Mouse (Mus musculus): Measurements from ENCODE around the gene Pgap2. TPM values are rescaled to one million over a fixed set of nuclear protein-coding genes. Genes with fewer than 3 reads are reported as not detected.

Pgap2 gene
- polyA plus RNA-seq, 1 experiment from 2014 or later: 56.3 TPM

GRCm38 (mm10) chr7:102267601-102268394, 57.8 kb downstream of the Pgap2 start, which contains the start of gene Stim1:
Gene Stim1 (plus strand): TSS chr7:102267806.
- no peaks in the 10 kb centered on the region for H3K9me3 ChIP-seq
- peak within 1 kb of the TSS; percentile 85 for H3K4me3 ChIP-seq
- H3K9ac ChIP-seq: peak within 1 kb of the TSS; percentile 88
- ATAC-seq (ENCODE audit: extremely low read depth, insufficient number of reproducible peaks, low FRiP score, low TSS enrichment): peak; percentile 88
- peaks cover 28% of the 10 kb centered on the region for H3K27me3 ChIP-seq (replicated peaks)
- no peaks in the 10 kb centered on the region for H3K36me3 ChIP-seq
- peak within 1 kb of the TSS; percentile 50 for H3K27ac ChIP-seq (replicated peaks)
- peak within 1 kb of the TSS; percentile 88 for H3K4me2 ChIP-seq
- peaks cover 30% of the 10 kb centered on the region for H3K4me1 ChIP-seq
- under 1% methylated on average over 51 of the region's 73 CpGs for WGBS

DNA sequence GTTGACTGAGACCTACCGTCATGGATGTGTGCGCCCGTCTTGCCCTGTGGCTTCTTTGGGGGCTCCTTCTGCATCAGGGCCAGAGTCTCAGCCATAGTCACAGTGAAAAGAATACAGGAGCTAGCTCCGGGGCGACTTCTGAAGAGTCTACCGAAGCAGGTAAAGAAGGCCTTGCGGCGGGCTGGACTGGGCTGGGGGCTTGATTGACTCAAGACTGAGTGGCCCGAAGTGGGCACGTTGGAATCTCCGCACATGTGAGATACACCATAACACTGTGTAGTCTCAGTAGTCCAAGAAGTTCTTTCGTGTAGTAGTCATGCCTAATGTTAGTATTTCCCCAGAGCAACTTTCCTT, 58.4 kb downstream of the Pgap2 start:
- Histone ChIP-seq H3K4me2 (peak overlapping the region; percentile 88), H3K9me3 (no peaks in the 10 kb centered on the region), H3K4me1 (peaks cover 33% of the 10 kb centered on the region), H3K27me3 (replicated peaks) (peaks cover 28% of the 10 kb centered on the region), H3K4me3 (peak overlapping the region; percentile 85), H3K27ac (replicated peaks) (no peak overlapping the region), H3K36me3 (no peaks in the 10 kb centered on the region), H3K9ac (peak overlapping the region; percentile 88)
- ATAC-seq (ENCODE audit: extremely low read depth, insufficient number of reproducible peaks, low FRiP score, low TSS enrichment): no peak
- WGBS: 9% methylated on average over 12 of the region's 12 CpGs

DNA sequence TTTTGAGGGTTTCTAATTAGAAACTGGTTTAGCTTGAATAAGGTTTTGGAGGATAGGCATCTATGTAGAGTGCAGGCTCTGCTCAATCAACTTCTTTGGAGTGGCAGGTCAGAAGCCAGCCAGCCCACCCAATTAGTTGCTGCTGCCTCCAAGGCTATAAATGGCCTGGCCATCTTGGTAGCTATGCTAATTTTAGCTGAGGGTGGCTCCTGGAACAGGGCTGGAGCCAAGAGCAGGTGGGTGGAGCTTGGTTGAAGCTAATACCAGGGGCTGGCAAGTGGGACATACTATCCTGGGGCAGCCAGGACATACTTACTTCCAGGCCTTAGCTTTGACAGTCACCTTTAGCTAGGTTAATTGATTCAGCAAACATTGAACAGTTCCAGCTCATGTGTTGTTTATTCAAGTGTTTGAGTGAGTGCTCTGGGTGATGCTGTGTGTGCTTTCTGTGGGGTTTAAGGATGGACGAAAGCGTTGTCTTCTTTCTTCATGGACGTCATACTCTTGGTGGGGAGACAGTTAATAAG, 62.5 kb downstream of the Pgap2 start:
- 84% methylated on average over 3 of the region's 3 CpGs for WGBS
- H3K36me3 ChIP-seq: no peaks in the 10 kb centered on the region
- no peaks in the 10 kb centered on the region for H3K9me3 ChIP-seq
- H3K27ac ChIP-seq (replicated peaks): peak overlapping the region; percentile 39; the same call in 1 of the 2 replicates
- no peak overlapping the region for H3K4me2 ChIP-seq
- peaks cover 28% of the 10 kb centered on the region for H3K4me1 ChIP-seq
- peaks cover 35% of the 10 kb centered on the region for H3K27me3 ChIP-seq (replicated peaks)
- no peak overlapping the region for H3K4me3 ChIP-seq
- peak; percentile 10; the same call in 1 of the 2 replicates for ATAC-seq (ENCODE audit: extremely low read depth, insufficient number of reproducible peaks, low FRiP score, low TSS enrichment)
- H3K9ac ChIP-seq: no peak overlapping the region

DNA sequence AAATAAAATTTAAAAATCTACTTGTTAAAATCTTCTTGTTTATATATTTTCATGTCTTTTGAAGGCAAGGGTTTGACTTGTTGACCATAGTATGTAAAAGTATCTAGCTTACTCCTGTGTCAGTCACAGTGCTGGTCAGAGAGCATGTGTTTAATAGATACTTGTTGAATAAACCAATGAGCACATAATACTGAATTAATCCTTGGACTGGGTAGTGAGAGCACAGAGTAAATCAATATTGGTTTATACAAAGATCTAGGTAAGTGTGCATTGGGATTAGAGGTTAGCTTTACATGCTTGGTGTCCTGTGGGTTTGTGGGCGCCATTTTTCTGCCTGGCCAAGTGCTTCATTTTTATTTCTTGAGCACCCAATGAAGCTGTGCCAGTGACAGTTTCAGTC, 71.4 kb downstream of the Pgap2 start:
- H3K4me2 ChIP-seq: no peak overlapping the region
- peaks cover 84% of the 10 kb centered on the region for H3K27me3 ChIP-seq (replicated peaks)
- H3K9me3 ChIP-seq: no peaks in the 10 kb centered on the region
- no peaks in the 10 kb centered on the region for H3K36me3 ChIP-seq
- H3K4me1 ChIP-seq: peaks cover 7% of the 10 kb centered on the region
- no peak overlapping the region for H3K9ac ChIP-seq
- ATAC-seq (ENCODE audit: extremely low read depth, insufficient number of reproducible peaks, low FRiP score, low TSS enrichment): no peak
- H3K27ac ChIP-seq (replicated peaks): no peak overlapping the region
- H3K4me3 ChIP-seq: no peak overlapping the region
- WGBS: 95% methylated on average over 1 of the region's 1 CpGs

GRCm38 (mm10) chr7:102282261-102282660, 72.3 kb downstream of the Pgap2 start:
- Histone ChIP-seq H3K9ac (no peak overlapping the region), H3K4me3 (no peak overlapping the region), H3K27ac (replicated peaks) (no peak overlapping the region), H3K4me2 (no peak overlapping the region), H3K27me3 (replicated peaks) (peaks cover 84% of the 10 kb centered on the region), H3K9me3 (no peaks in the 10 kb centered on the region), H3K4me1 (peaks cover 7% of the 10 kb centered on the region), H3K36me3 (no peaks in the 10 kb centered on the region)
- no peak for ATAC-seq (ENCODE audit: extremely low read depth, insufficient number of reproducible peaks, low FRiP score, low TSS enrichment)
- 24% methylated on average over 5 of the region's 5 CpGs for WGBS

Other genes starting within 250 kb of the Pgap2 start
- gene Il18bp, start 191.5 kb upstream of the Pgap2 start, polyA plus RNA-seq (2015; fragmentation: Nextera tagmentation; extraction: Ambion mirVana): 1.5 and 1.9 TPM in 2 replicates
- gene Rnf121, start 144.7 kb upstream of the Pgap2 start, polyA plus RNA-seq (2015; fragmentation: Nextera tagmentation; extraction: Ambion mirVana): 17.0 and 17.2 TPM in 2 replicates
- gene Xndc1, start 144.7 kb upstream of the Pgap2 start, polyA plus RNA-seq (2015; fragmentation: Nextera tagmentation; extraction: Ambion mirVana): 19.3 and 25.2 TPM in 2 replicates
- 0.91 and 1.0 TPM in 2 replicates for gene Xntrpc, start 144.5 kb upstream of the Pgap2 start, polyA plus RNA-seq (2015; fragmentation: Nextera tagmentation; extraction: Ambion mirVana)
- not detected in 2 replicates for gene Trpc2, start 127.1 kb upstream of the Pgap2 start, polyA plus RNA-seq (2015; fragmentation: Nextera tagmentation; extraction: Ambion mirVana)
- gene Art1, start 108.5 kb upstream of the Pgap2 start, polyA plus RNA-seq (2015; fragmentation: Nextera tagmentation; extraction: Ambion mirVana): 3.5 and 4.7 TPM in 2 replicates
- 0.83 and 1.5 TPM in 2 replicates for gene Art5, start 100.7 kb upstream of the Pgap2 start, polyA plus RNA-seq (2015; fragmentation: Nextera tagmentation; extraction: Ambion mirVana)
- 0.06 and 0.11 TPM in 2 replicates for gene Chrna10, start 93.4 kb upstream of the Pgap2 start, polyA plus RNA-seq (2015; fragmentation: Nextera tagmentation; extraction: Ambion mirVana)
- 21.1 and 22.0 TPM in 2 replicates for gene Nup98, start within 50 bp of the Pgap2 start, polyA plus RNA-seq (2015; fragmentation: Nextera tagmentation; extraction: Ambion mirVana)
- gene Rhog, start 45.8 kb downstream of the Pgap2 start, polyA plus RNA-seq (2015; fragmentation: Nextera tagmentation; extraction: Ambion mirVana): 43.8 and 46.5 TPM in 2 replicates
- 11.7 and 13.0 TPM in 2 replicates for gene Stim1, start 57.6 kb downstream of the Pgap2 start, polyA plus RNA-seq (2015; fragmentation: Nextera tagmentation; extraction: Ambion mirVana)
- gene Rrm1, start 231.5 kb downstream of the Pgap2 start, polyA plus RNA-seq (2015; fragmentation: Nextera tagmentation; extraction: Ambion mirVana): 126 and 130 TPM in 2 replicates

Data from heart, embryonic 13.5 days (tissue).